Mouse (Mus musculus): ENCODE results near the gene Ckm. TPM values are rescaled to one million over a fixed set of nuclear protein-coding genes. Genes with fewer than 3 reads are reported as not detected.
A peak's percentile ranks its signal among the peaks of the same experiment; 100 is the strongest.

Ckm gene
- polyA plus RNA-seq, 1 experiment from 2014 or later = not detected

GRCm38 (mm10) chr7:19383708-19384107 lies 20.9 kb upstream of the Ckm start:
- no peak for TF ChIP-seq CTCF (IDR thresholded peaks at IDR 0.05)
- DNase-seq (ENCODE audit: low read depth, low spot score) (no peak), ATAC-seq (no peak)
- no peaks in the 10 kb centered on the region for H3K27me3 ChIP-seq
- ChIA-PET CTCF (no interaction called here), POLR2A (no interaction called here)
- in situ Hi-C loops (cut with MboI; ENCODE audit: low pct_unique_long_range_greater_than_20kb) = no loop called here

DNA sequence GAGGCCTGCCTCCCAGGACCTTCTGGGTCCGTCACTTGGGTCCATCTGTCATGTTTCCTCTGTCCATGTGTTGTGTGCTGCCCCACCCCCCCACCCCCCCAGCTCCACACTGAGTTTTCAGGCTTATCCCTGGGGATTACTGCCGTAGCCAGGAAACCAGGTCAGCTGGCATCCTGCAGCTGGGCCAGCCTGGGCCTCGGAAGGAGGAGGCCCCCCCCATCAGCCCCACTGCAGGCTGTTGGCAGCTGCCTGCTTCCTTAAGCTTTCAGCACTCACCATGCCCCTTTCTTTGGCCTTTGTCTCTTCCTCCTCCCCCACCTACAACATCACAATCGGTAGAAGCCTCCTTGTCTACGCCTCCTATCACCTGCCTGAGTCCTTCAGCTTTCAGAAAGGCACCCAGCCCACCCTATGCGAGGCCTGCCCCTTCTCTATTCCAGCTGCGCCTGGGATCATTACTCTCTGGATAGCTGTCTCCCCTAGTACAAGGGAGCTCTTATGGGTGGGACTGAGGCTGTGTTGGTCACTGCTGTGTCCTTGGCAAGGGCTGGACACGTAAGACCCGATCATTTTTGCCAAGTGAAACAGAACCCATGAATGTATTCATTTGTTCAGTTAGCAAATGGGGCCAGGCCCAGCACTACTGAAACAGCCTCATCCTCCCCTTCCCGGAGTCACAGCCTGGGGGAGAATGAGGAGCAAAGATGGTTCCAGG lies 15.7 kb upstream of the Ckm start:
- CTCF ChIA-PET = interaction anchor here (0.9 to 1.1 kb wide), 3 partner anchors 11 to 44 kb away, joined by 3 to 4 read pairs (median 4); no protein-coding TSS in a partner anchor
- DNase-seq (ENCODE audit: low read depth, low spot score) = no peak

DNA sequence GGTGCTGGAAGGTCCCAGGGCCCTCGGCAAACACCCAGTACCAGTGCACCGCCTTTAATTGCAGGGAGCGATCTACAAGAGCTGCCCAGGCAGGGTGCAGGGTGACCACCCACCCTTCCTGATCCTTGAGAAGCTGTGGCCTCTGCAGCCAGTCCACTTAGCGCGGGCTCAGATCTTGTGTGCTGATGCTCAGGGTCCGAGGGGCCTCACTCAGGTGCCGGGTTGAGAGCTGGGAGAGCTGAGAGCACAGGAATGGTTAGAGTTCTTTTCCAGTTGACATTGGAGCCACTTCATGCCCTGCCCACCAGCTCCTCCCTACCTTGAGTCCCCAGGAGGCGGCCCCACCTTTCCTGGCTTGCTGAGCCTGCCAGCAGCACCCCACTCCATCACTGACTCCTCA lies 10.1 kb upstream of the Ckm start:
- ChIA-PET POLR2A (no interaction called here), CTCF (interaction anchor here (1.0 kb wide), 1 partner anchor 275 kb away, joined by 3 read pairs; no protein-coding TSS in a partner anchor)
- no peak for ATAC-seq
- H3K27me3 ChIP-seq = no peaks in the 10 kb centered on the region
- in situ Hi-C loops (cut with MboI; ENCODE audit: low pct_unique_long_range_greater_than_20kb) = no loop called here
- TF ChIP-seq CTCF (IDR thresholded peaks at IDR 0.05) = no peak
- no peak for DNase-seq (ENCODE audit: low read depth, low spot score)

More for the DNA sequence above, 15.7 kb upstream of the Ckm start:
- no peak for ATAC-seq
- no peak for TF ChIP-seq CTCF (IDR thresholded peaks at IDR 0.05)
- no peaks in the 10 kb centered on the region for H3K27me3 ChIP-seq
- in situ Hi-C loops (cut with MboI; ENCODE audit: low pct_unique_long_range_greater_than_20kb) = no loop called here
- POLR2A ChIA-PET = interaction anchor here (1.0 kb wide), 1 partner anchor 11 kb away, joined by 3 read pairs; no protein-coding TSS in a partner anchor

- no peaks in the 10 kb centered on the region for H3K27me3 ChIP-seq
- CTCF ChIA-PET = interaction anchor here (0.6 to 1.4 kb wide), 5 partner anchors 11 to 244 kb away, joined by 3 to 6 read pairs (median 3); no protein-coding TSS in a partner anchor
- TF ChIP-seq CTCF (IDR thresholded peaks at IDR 0.05) = no peak
- peak; percentile 82 for ATAC-seq
- DNase-seq (ENCODE audit: low read depth, low spot score) = no peak
- in situ Hi-C loops (cut with MboI; ENCODE audit: low pct_unique_long_range_greater_than_20kb) = loop anchor here (5.0 kb wide), 1 partner anchor 178 kb away; the partner anchor contains the start of genes Gemin7 and Zfp296
- POLR2A ChIA-PET = interaction anchor here (0.6 to 0.7 kb wide), 4 partner anchors 11 to 55 kb away, joined by 3 to 4 read pairs (median 3); no protein-coding TSS in a partner anchor
These were observed 4.9 kb upstream of the Ckm start for GRCm38 (mm10) chr7:19399496-19400280.

DNA sequence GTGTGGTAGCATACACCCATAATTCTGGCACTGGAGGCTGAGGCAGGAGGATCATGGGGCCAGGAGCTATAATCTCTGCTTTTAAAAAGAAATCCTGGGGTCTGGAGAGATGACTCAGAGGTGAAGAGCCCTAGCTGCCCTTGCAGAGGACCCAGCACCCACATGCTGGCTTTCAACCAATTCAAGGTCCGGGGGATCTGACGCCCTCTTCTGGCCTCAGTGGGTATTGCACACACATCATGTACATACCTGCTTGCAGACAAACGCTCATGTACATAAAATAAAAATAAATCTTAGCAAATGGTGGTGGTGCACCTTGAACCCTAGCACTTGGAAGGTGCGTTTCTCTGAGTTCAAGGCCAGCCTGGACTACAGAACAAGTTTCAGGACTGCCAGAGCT lies 3.6 kb upstream of the Ckm start:
- H3K27me3 ChIP-seq = no peaks in the 10 kb centered on the region
- ChIA-PET CTCF (no interaction called here), POLR2A (no interaction called here)
- TF ChIP-seq CTCF (IDR thresholded peaks at IDR 0.05) = no peak
- ATAC-seq (no peak), DNase-seq (ENCODE audit: low read depth, low spot score) (no peak)
- in situ Hi-C loops (cut with MboI; ENCODE audit: low pct_unique_long_range_greater_than_20kb) = loop anchor here (5.0 kb wide), 1 partner anchor 176 kb away; the partner anchor contains the start of genes Gemin7 and Zfp296

DNA sequence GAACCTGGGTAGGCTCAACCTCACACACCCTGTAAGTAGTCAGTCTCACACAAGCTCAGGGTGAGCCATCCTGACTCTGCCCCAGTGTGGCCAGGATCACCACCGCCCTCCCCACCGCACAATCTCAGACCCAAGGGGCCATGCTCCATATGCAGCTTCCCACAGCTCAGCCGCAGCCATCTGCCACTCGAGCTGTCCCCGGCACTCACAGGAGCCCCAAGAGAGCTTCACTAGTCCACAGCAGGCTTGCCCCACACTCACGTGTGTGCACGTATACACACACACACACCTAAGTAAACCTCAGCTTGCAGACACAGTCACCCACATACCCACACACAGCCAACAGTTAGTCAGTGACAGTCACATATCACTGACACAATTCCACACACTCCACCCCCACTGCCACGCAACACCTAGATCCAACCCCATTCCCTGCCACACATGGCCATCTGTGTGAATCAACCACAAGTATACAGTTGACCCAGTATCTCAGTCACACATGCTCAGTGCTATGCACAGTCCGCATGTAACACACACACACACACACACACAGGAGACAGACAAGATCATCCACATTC lies 2.0 kb upstream of the Ckm start:
- H3K27me3 ChIP-seq = no peaks in the 10 kb centered on the region
- no peak for TF ChIP-seq CTCF (IDR thresholded peaks at IDR 0.05)
- in situ Hi-C loops (cut with MboI; ENCODE audit: low pct_unique_long_range_greater_than_20kb) = loop anchor here (5.0 kb wide), 1 partner anchor 175 kb away; the partner anchor contains the start of genes Gemin7 and Zfp296
- CTCF ChIA-PET = interaction anchor here (1.3 kb wide), 1 partner anchor 29 kb away, joined by 3 read pairs; no protein-coding TSS in a partner anchor
- POLR2A ChIA-PET = no interaction called here
- no peak for DNase-seq (ENCODE audit: low read depth, low spot score)
- no peak for ATAC-seq

- no peaks in the 10 kb centered on the region for H3K27me3 ChIP-seq
- POLR2A ChIA-PET = no interaction called here
- ATAC-seq (peak; percentile 36), DNase-seq (ENCODE audit: low read depth, low spot score) (no peak)
- no peak for TF ChIP-seq CTCF (IDR thresholded peaks at IDR 0.05)
- in situ Hi-C loops (cut with MboI; ENCODE audit: low pct_unique_long_range_greater_than_20kb) = loop anchor here (5.0 kb wide), 1 partner anchor 173 kb away; the partner anchor contains the start of genes Gemin7 and Zfp296
- CTCF ChIA-PET = interaction anchor here (1.9 to 2.3 kb wide), 2 partner anchors 27 to 186 kb away, joined by 12 to 14 read pairs; no protein-coding TSS in a partner anchor
These were observed 762 bp upstream of the Ckm start, which contains the start of gene Klc3 for GRCm38 (mm10) chr7:19403731-19404296. Gene Klc3 (minus strand): TSS chr7:19404104.

GRCm38 (mm10) chr7:19405417-19405816 lies 841 bp downstream of the Ckm start:
- in situ Hi-C loops (cut with MboI; ENCODE audit: low pct_unique_long_range_greater_than_20kb) = no loop called here
- no peak for TF ChIP-seq CTCF (IDR thresholded peaks at IDR 0.05)
- DNase-seq (ENCODE audit: low read depth, low spot score) (no peak), ATAC-seq (no peak)
- ChIA-PET POLR2A (no interaction called here), CTCF (interaction anchor here (0.7 to 2.3 kb wide), 17 partner anchors 9 to 216 kb away, joined by 3 to 14 read pairs (median 4); partner anchors contain the start of genes Bloc1s3 and Trappc6a)
- no peaks in the 10 kb centered on the region for H3K27me3 ChIP-seq

- no peaks in the 10 kb centered on the region for H3K27me3 ChIP-seq
- DNase-seq (ENCODE audit: low read depth, low spot score) (no peak), ATAC-seq (no peak)
- ChIA-PET CTCF (interaction anchor here (2.5 kb wide), 1 partner anchor 22 kb away, joined by 5 read pairs; no protein-coding TSS in a partner anchor), POLR2A (no interaction called here)
- in situ Hi-C loops (cut with MboI; ENCODE audit: low pct_unique_long_range_greater_than_20kb) = no loop called here
- no peak for TF ChIP-seq CTCF (IDR thresholded peaks at IDR 0.05)
These were observed 5.2 kb downstream of the Ckm start for GRCm38 (mm10) chr7:19409753-19410152.
